Comparison of ENCODE assay signal across 23 mouse cellular contexts in the genomic region with DNA sequence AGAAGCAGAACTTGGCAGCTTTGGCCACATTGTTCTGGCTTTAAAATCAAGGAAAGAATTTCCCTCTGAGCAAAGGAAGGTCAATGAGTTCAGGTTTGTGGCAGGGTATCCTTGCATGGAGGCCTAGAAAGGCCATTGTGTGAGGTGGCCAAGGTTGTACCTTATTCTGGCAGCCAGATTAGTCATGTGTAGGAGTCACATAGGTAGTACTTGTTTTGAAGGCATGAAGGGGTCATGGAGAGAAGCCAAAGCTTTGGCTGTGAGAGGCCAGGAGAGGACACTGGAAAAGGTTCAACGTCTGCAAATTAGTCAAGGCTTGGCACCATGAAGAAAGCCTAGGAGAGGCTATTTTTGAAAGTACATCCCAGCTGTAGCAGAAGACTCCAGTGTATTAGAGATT.
DNase-seq lines count a peak whose midpoint lies in the region; ATAC-seq lines count a peak whose summit lies in the region.
"Had no signal": no experiment of that assay in that cellular context is flagged by ENCODE, and none has a peak within 500 bp of the region (broad histone marks: within the 10 kb centered on the region; RNA-seq: fewer than 3 reads in every experiment).

No protein-coding gene starts in this region.

- H3K36me3 ChIP-seq in heart, embryonic 11.5 days (ENCODE audit: control insufficient read depth, insufficient read depth, low read length), result no peaks in the 10 kb centered on the region
- H3K36me3 ChIP-seq in kidney, embryonic 16.5 days (ENCODE audit: insufficient read depth, low read length), result no peaks in the 10 kb centered on the region
- no peaks in the 10 kb centered on the region for H3K36me3 ChIP-seq in kidney, embryonic 15.5 days
- H3K36me3 ChIP-seq: embryonic facial prominence, embryonic 12.5 days; embryonic facial prominence, embryonic 15.5 days; forebrain, embryonic 12.5 days; forebrain, embryonic 15.5 days; heart, embryonic 13.5 days; hindbrain, embryonic 10.5 days; hindbrain, embryonic 13.5 days had no signal

- H3K27ac ChIP-seq in heart, embryonic 11.5 days (ENCODE audit: low read depth, low read length), result no peak overlapping the region
- no peak overlapping the region for H3K27ac ChIP-seq in kidney, embryonic 16.5 days (ENCODE audit: low read length)
- H3K27ac ChIP-seq in kidney, embryonic 15.5 days, result no peak overlapping the region
- H3K27ac ChIP-seq: embryonic facial prominence, embryonic 12.5 days; embryonic facial prominence, embryonic 15.5 days; forebrain, embryonic 12.5 days; forebrain, embryonic 15.5 days; heart, embryonic 13.5 days; hindbrain, embryonic 10.5 days; hindbrain, embryonic 13.5 days had no signal

- H3K9ac ChIP-seq in heart, embryonic 11.5 days (ENCODE audit: low read depth, low read length), result no peak overlapping the region
- no peak overlapping the region for H3K9ac ChIP-seq in kidney, embryonic 16.5 days (replicated peaks; ENCODE audit: low read length)
- H3K9ac ChIP-seq in kidney, embryonic 15.5 days, result no peak overlapping the region
- H3K9ac ChIP-seq: embryonic facial prominence, embryonic 12.5 days; embryonic facial prominence, embryonic 15.5 days; forebrain, embryonic 12.5 days; forebrain, embryonic 15.5 days; heart, embryonic 13.5 days; hindbrain, embryonic 13.5 days had no signal

- ATAC-seq in heart, embryonic 11.5 days (replicated peaks; ENCODE audit: insufficient number of reproducible peaks, low FRiP score, low TSS enrichment), result no peak
- ATAC-seq in kidney, embryonic 16.5 days (ENCODE audit: low FRiP score, low TSS enrichment), result no peak
- ATAC-seq in kidney, embryonic 15.5 days (replicated peaks; ENCODE audit: low FRiP score), result no peak
- ATAC-seq: forebrain, embryonic 15.5 days; hindbrain, embryonic 16.5 days; Patski had no signal

- H3K4me3 ChIP-seq in heart, embryonic 11.5 days (ENCODE audit: low read depth, low read length), result no peak overlapping the region
- no peak overlapping the region for H3K4me3 ChIP-seq in kidney, embryonic 16.5 days (ENCODE audit: low read length)
- no peak overlapping the region for H3K4me3 ChIP-seq in kidney, embryonic 15.5 days (replicated peaks)
- H3K4me3 ChIP-seq: embryonic facial prominence, embryonic 12.5 days; embryonic facial prominence, embryonic 15.5 days; forebrain, embryonic 12.5 days; forebrain, embryonic 15.5 days; heart, embryonic 13.5 days; hindbrain, embryonic 10.5 days; hindbrain, embryonic 13.5 days had no signal

- H3K4me1 ChIP-seq in heart, embryonic 11.5 days (ENCODE audit: control insufficient read depth, insufficient read depth, low read length), result no peaks in the 10 kb centered on the region
- no peaks in the 10 kb centered on the region for H3K4me1 ChIP-seq in kidney, embryonic 16.5 days (ENCODE audit: insufficient read depth, low read length)
- H3K4me1 ChIP-seq in kidney, embryonic 15.5 days, result no peaks in the 10 kb centered on the region
- H3K4me1 ChIP-seq: embryonic facial prominence, embryonic 12.5 days; embryonic facial prominence, embryonic 15.5 days; forebrain, embryonic 12.5 days; forebrain, embryonic 15.5 days; heart, embryonic 13.5 days; hindbrain, embryonic 10.5 days; hindbrain, embryonic 13.5 days had no signal

- no peaks in the 10 kb centered on the region for H3K9me3 ChIP-seq in heart, embryonic 11.5 days (replicated peaks; ENCODE audit: control insufficient read depth, low read length)
- no peaks in the 10 kb centered on the region for H3K9me3 ChIP-seq in kidney, embryonic 16.5 days (ENCODE audit: low read length)
- H3K9me3 ChIP-seq in kidney, embryonic 15.5 days (replicated peaks), result no peaks in the 10 kb centered on the region
- H3K9me3 ChIP-seq: embryonic facial prominence, embryonic 12.5 days; embryonic facial prominence, embryonic 15.5 days; forebrain, embryonic 12.5 days; forebrain, embryonic 15.5 days; heart, embryonic 13.5 days; hindbrain, embryonic 10.5 days; hindbrain, embryonic 13.5 days had no signal

- DNase-seq in heart, adult 11 months, result peak; percentile 70
- peak; percentile 12 for DNase-seq in kidney, adult 11 months
- peak; percentile 69 for DNase-seq in kidney, adult 9 months
- DNase-seq in thymus, postnatal 14 days, result no peak
- DNase-seq: adrenal gland, postnatal 10 days; adrenal gland, postnatal 36 days; cerebellum, adult 18-20 months; cerebellum, adult 9-11 months; cerebellum, postnatal 25 days; gastrocnemius, postnatal 25 days; heart, postnatal 36 days had no signal

- H3K4me2 ChIP-seq in heart, embryonic 11.5 days, result no peak overlapping the region
- no peak overlapping the region for H3K4me2 ChIP-seq in kidney, embryonic 16.5 days (replicated peaks; ENCODE audit: low read depth, low read length)
- H3K4me2 ChIP-seq in kidney, embryonic 15.5 days, result no peak overlapping the region
- H3K4me2 ChIP-seq: embryonic facial prominence, embryonic 12.5 days; embryonic facial prominence, embryonic 15.5 days; forebrain, embryonic 12.5 days; forebrain, embryonic 15.5 days; heart, embryonic 13.5 days; hindbrain, embryonic 13.5 days had no signal

- no peaks in the 10 kb centered on the region for H3K27me3 ChIP-seq in heart, embryonic 11.5 days (ENCODE audit: control insufficient read depth, insufficient read depth, low read length)
- no peaks in the 10 kb centered on the region for H3K27me3 ChIP-seq in kidney, embryonic 16.5 days (ENCODE audit: insufficient read depth, low read length)
- H3K27me3 ChIP-seq in kidney, embryonic 15.5 days, result no peaks in the 10 kb centered on the region
- H3K27me3 ChIP-seq: embryonic facial prominence, embryonic 12.5 days; embryonic facial prominence, embryonic 15.5 days; forebrain, embryonic 12.5 days; forebrain, embryonic 15.5 days; heart, embryonic 13.5 days; hindbrain, embryonic 13.5 days; Patski had no signal

- WGBS in heart, embryonic 11.5 days (ENCODE audit: insufficient replicate concordance), result 73% methylated on average over 1 of the region's 1 CpGs
- WGBS in kidney, embryonic 16.5 days, result 65% methylated on average over 1 of the region's 1 CpGs
- 78% methylated on average over 1 of the region's 1 CpGs for WGBS in kidney, embryonic 15.5 days
